Mouse (Mus musculus) liver, embryonic 13.5 days (tissue): Measurements from ENCODE around the gene Jak2. TPM values are rescaled to one million over a fixed set of nuclear protein-coding genes. Genes with fewer than 3 reads are reported as not detected.

Experiments used
- ATAC-seq: fragments of 200-750 bp; cut with Nextera tagmentation; 2 replicates; pipeline ENCODE4 v1.8.0; 2017; ENCODE audit warnings: low read depth, mild to moderate bottlenecking, moderate number of reproducible peaks, moderate library complexity
- DNase-seq: peaks from one replicate; pipeline ENCODE4 v3.0.0; 2022
- H3K27ac ChIP-seq: fragments of 300-500 bp; sonication (generic); 2 replicates; pipeline ENCODE4 v1.5.1; 2015; ENCODE audit warnings: moderate library complexity, mild to moderate bottlenecking, inconsistent platforms
- H3K27me3 ChIP-seq: fragments of 300-500 bp; sonication (generic); 2 replicates; pipeline ENCODE4 v1.6.1; 2015; ENCODE audit warnings: mild to moderate bottlenecking, inconsistent platforms
- H3K36me3 ChIP-seq: fragments of 300-500 bp; sonication (generic); 2 replicates; pipeline ENCODE4 v1.6.1; 2015; ENCODE audit warnings: mild to moderate bottlenecking, inconsistent platforms
- H3K4me1 ChIP-seq: fragments of 300-500 bp; sonication (generic); replicated peaks from 2 replicates; pipeline ENCODE4 v1.6.1; 2015; ENCODE audit warnings: inconsistent platforms
- H3K4me2 ChIP-seq: fragments of 300-500 bp; sonication (generic); 2 replicates; pipeline ENCODE4 v1.6.1; 2015; ENCODE audit warnings: inconsistent platforms, mild to moderate bottlenecking, moderate library complexity
- H3K4me3 ChIP-seq: fragments of 300-500 bp; sonication (generic); replicated peaks from 2 replicates; pipeline ENCODE4 v1.5.1; 2015; ENCODE audit warnings: mild to moderate bottlenecking, inconsistent platforms
- H3K9ac ChIP-seq: fragments of 300-500 bp; sonication (generic); 2 replicates; pipeline ENCODE4 v1.6.1; 2015; ENCODE audit warnings: mild to moderate bottlenecking, inconsistent platforms
- H3K9me3 ChIP-seq: fragments of 300-500 bp; sonication (generic); replicated peaks from 2 replicates; pipeline ENCODE4 v1.6.1; 2016; ENCODE audit warnings: inconsistent platforms
- whole genome bisulfite sequencing: fragments of 180-500 bp; shearing (Covaris S2); methylation state at CpG from one replicate; pipeline ENCODE4 v1.1.7; 2015; ENCODE audit not compliant: insufficient replicate concordance; 5-methylcytosine and 5-hydroxymethylcytosine counted together
- polyA plus RNA-seq: library from polyadenylated mRNA; unstranded; fragments of >200 nt; fragmentation: Nextera tagmentation; extraction: Ambion mirVana; gene quantifications from 2 replicates; pipeline ENCODE4 v1.2.1, GENCODE M21; 2015

The Jak2 gene
- polyA plus RNA-seq, 1 experiment from 2014 or later = 10.9 TPM

DNA sequence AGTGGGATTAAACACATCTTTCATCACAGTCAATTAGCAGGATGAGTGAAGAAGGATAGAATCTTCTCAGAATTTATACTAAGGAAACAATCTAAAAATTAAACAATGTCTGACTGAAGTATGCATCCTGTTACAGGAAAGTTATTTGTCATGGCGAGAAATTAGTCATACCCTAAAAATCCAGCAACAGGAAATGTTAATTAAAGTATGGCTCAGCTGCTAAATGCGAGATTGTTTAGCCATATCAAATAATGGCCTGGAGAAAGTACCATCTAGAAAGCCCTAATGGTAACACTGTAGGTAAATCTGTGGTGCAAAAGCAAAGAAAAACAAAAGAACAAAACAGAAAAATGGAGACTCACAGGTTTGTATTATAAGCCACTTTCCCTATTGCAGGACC, 22.6 kb upstream of the Jak2 start:
- H3K4me1 ChIP-seq = peaks cover 27% of the 10 kb centered on the region
- DNase-seq (no peak), ATAC-seq (no peak)
- 66% methylated on average over 2 of the region's 2 CpGs for WGBS
- H3K9ac ChIP-seq = no peak overlapping the region
- H3K27ac ChIP-seq = no peak overlapping the region
- no peak overlapping the region for H3K4me3 ChIP-seq
- H3K9me3 ChIP-seq = no peaks in the 10 kb centered on the region
- H3K27me3 ChIP-seq = no peaks in the 10 kb centered on the region
- no peak overlapping the region for H3K4me2 ChIP-seq
- H3K36me3 ChIP-seq = no peaks in the 10 kb centered on the region

GRCm38 (mm10) chr19:29232738-29233137, 18.9 kb upstream of the Jak2 start:
- ATAC-seq = peak; percentile 68
- H3K27me3 ChIP-seq = no peaks in the 10 kb centered on the region
- H3K27ac ChIP-seq = peak overlapping the region; percentile 71
- 20% methylated on average over 6 of the region's 6 CpGs for WGBS
- no peaks in the 10 kb centered on the region for H3K36me3 ChIP-seq
- H3K4me3 ChIP-seq = no peak overlapping the region
- peaks cover 47% of the 10 kb centered on the region for H3K4me1 ChIP-seq
- peak overlapping the region; percentile 9 for H3K4me2 ChIP-seq
- no peak overlapping the region for H3K9ac ChIP-seq
- peak; percentile 47 for DNase-seq
- no peaks in the 10 kb centered on the region for H3K9me3 ChIP-seq

DNA sequence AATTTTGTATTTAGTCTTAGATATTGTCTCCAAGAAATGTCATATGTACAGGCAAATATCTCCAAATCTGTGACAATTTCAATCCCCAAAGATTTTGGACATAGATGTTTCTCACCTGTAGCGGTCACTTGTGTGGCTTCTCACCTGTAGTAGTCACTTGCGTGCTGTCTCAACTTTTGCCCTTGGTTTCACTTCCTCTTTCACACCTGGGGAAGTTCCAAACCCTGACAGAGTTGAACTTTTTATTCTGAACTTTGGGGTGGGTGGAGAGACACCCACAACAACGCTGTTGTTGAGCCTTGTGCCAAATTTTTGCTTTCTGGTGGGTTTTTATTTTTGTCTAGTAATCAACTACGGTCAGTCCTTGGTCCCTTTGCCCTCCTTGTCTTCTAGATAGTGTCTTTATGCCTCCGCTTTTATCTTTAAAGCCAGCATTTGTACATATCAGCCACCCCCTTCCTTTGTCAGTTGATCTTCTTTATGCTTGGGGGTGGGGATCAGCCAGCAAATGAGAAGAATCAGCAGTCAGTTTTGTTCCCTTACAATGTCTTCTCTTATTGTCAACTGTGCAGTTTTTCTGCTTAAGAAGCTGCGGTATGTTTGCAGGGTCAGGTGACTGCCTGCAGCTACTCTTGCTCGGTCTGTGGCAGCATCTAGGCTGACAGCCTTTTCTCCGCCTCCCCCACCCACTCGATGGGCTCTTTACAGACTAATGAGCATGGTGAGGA, 14.8 kb upstream of the Jak2 start:
- ATAC-seq (peak; percentile 74), DNase-seq (no peak)
- Histone ChIP-seq H3K27ac (peak overlapping the region; percentile 78), H3K9me3 (no peaks in the 10 kb centered on the region), H3K4me3 (peak overlapping the region; percentile 31), H3K36me3 (no peaks in the 10 kb centered on the region), H3K27me3 (no peaks in the 10 kb centered on the region), H3K4me2 (peak overlapping the region; percentile 60), H3K9ac (peak overlapping the region; percentile 59), H3K4me1 (peaks cover 78% of the 10 kb centered on the region)
- 19% methylated on average over 9 of the region's 9 CpGs for WGBS

DNA sequence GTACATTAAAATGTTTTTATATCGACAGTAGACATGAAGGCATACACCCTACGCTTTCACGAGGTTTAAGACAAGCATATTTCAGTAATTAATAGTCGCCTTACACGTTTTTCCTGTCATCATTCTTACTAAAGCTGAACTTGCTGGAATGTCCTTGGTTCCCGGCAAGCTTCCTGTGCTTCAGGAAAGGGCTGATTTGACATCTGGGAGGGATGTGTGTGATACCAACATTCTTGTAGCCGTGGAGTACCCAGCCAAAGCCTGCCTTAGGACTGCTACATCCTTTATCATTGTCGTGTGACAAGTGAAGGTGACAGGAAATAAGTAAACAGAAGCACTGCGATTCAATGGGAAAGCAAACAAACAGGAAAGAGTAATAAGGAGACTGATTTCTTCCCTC, 13.5 kb upstream of the Jak2 start:
- H3K4me2 ChIP-seq = no peak overlapping the region
- H3K9ac ChIP-seq = 0 out of 2 replicates have a peak overlapping the region, but pooled peaks have one; percentile 11
- H3K4me3 ChIP-seq = no peak overlapping the region
- no peak for DNase-seq
- no peaks in the 10 kb centered on the region for H3K36me3 ChIP-seq
- peak overlapping the region; percentile 41 for H3K27ac ChIP-seq
- peaks cover 70% of the 10 kb centered on the region for H3K4me1 ChIP-seq
- no peak for ATAC-seq
- no peaks in the 10 kb centered on the region for H3K27me3 ChIP-seq
- 30% methylated on average over 9 of the region's 9 CpGs for WGBS
- no peaks in the 10 kb centered on the region for H3K9me3 ChIP-seq

GRCm38 (mm10) chr19:29239513-29240235, 12.0 kb upstream of the Jak2 start:
- Histone ChIP-seq H3K4me2 (no peak overlapping the region), H3K4me1 (peaks cover 74% of the 10 kb centered on the region), H3K27me3 (no peaks in the 10 kb centered on the region), H3K9me3 (no peaks in the 10 kb centered on the region), H3K36me3 (no peaks in the 10 kb centered on the region), H3K9ac (no peak overlapping the region), H3K4me3 (no peak overlapping the region), H3K27ac (no peak overlapping the region; the same call in 1 of the 2 replicates)
- DNase-seq = no peak
- no peak for ATAC-seq
- 62% methylated on average over 7 of the region's 7 CpGs for WGBS

DNA sequence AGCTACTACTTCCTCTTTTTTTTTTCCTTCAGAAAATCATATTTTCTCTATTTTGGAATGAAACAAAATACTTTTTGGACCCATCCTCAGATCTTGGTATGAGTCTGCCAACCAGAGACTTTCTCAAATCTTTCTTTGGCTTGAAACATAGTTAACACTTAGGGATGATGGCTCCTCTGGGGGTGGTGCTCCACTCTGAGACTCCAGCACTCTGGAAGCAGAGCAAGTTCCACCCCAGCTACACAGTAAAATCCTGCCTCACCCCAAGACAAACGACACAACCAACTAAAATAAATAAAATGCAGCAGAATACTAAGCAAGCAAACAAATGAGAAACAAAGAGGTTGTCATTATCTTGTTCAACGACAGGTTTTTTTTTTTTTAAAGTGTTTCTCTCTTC, 11.0 kb upstream of the Jak2 start:
- H3K4me2 ChIP-seq = no peak overlapping the region
- no peak overlapping the region for H3K4me3 ChIP-seq
- H3K4me1 ChIP-seq = peaks cover 68% of the 10 kb centered on the region
- ATAC-seq (no peak), DNase-seq (no peak)
- H3K36me3 ChIP-seq = no peaks in the 10 kb centered on the region
- no peak overlapping the region; the same call in 1 of the 2 replicates for H3K27ac ChIP-seq
- no peaks in the 10 kb centered on the region for H3K9me3 ChIP-seq
- H3K9ac ChIP-seq = no peak overlapping the region
- 33% methylated on average over 2 of the region's 2 CpGs for WGBS
- no peaks in the 10 kb centered on the region for H3K27me3 ChIP-seq

- 6% methylated on average over 10 of the region's 10 CpGs for WGBS
- Histone ChIP-seq H3K4me3 (peak overlapping the region; percentile 21), H3K4me1 (peaks cover 59% of the 10 kb centered on the region), H3K27ac (peak overlapping the region; percentile 65), H3K4me2 (peak overlapping the region; percentile 59), H3K27me3 (no peaks in the 10 kb centered on the region), H3K9ac (peak overlapping the region; percentile 56), H3K36me3 (no peaks in the 10 kb centered on the region), H3K9me3 (no peaks in the 10 kb centered on the region)
- ATAC-seq (peak; percentile 92), DNase-seq (no peak)
Observed at GRCm38 (mm10) chr19:29241581-29241980, 10.0 kb upstream of the Jak2 start.

DNA sequence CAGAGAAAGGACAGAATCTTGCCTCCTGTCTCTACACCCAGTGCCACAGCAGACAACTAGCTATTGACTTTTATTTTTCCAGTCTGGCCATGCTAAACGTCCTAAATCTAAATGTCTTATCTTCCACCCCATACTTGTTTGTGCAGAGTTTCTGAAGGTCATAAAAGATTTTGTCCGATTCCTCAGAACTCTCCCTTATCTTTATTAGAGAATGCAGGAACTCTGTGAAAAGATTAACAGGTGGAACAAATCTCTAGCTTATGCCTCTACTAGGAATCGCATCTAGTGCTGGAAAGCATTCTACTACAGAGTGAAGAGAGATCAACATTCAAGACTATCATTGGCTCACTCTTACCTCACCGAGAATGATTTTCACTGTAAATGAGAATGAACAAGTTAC, 1.7 kb upstream of the Jak2 start:
- Histone ChIP-seq H3K36me3 (peaks cover 4% of the 10 kb centered on the region; the same call in 1 of the 2 replicates), H3K4me2 (peak overlapping the region; percentile 88), H3K27ac (no peak overlapping the region), H3K27me3 (no peaks in the 10 kb centered on the region), H3K9ac (peak overlapping the region; percentile 100; the same call in 1 of the 2 replicates), H3K9me3 (no peaks in the 10 kb centered on the region), H3K4me1 (peaks cover 44% of the 10 kb centered on the region), H3K4me3 (peak overlapping the region; percentile 84)
- WGBS = 22% methylated on average over 4 of the region's 4 CpGs
- ATAC-seq (no peak), DNase-seq (no peak)

GRCm38 (mm10) chr19:29251958-29252801, 552 bp downstream of the Jak2 start:
- H3K27me3 ChIP-seq = no peaks in the 10 kb centered on the region
- H3K4me3 ChIP-seq = peak overlapping the region; percentile 84
- ATAC-seq = peak; percentile 39
- H3K4me2 ChIP-seq = peak overlapping the region; percentile 88
- H3K4me1 ChIP-seq = peaks cover 56% of the 10 kb centered on the region
- peak overlapping the region; percentile 100 for H3K9ac ChIP-seq
- H3K36me3 ChIP-seq = peaks cover 11% of the 10 kb centered on the region; the same call in 1 of the 2 replicates
- no peaks in the 10 kb centered on the region for H3K9me3 ChIP-seq
- WGBS = under 1% methylated on average over 44 of the region's 44 CpGs
- H3K27ac ChIP-seq = peak overlapping the region; percentile 99
- peak; percentile 63 for DNase-seq

- DNase-seq (no peak), ATAC-seq (peak; percentile 14; the same call in 1 of the 2 replicates)
- peak overlapping the region; percentile 100 for H3K9ac ChIP-seq
- H3K4me3 ChIP-seq = peak overlapping the region; percentile 84
- H3K36me3 ChIP-seq = peaks cover 11% of the 10 kb centered on the region; the same call in 1 of the 2 replicates
- 9% methylated on average over 10 of the region's 10 CpGs for WGBS
- no peaks in the 10 kb centered on the region for H3K9me3 ChIP-seq
- peaks cover 58% of the 10 kb centered on the region for H3K4me1 ChIP-seq
- H3K27ac ChIP-seq = peak overlapping the region; percentile 99
- H3K4me2 ChIP-seq = peak overlapping the region; percentile 88
- no peaks in the 10 kb centered on the region for H3K27me3 ChIP-seq
Observed at GRCm38 (mm10) chr19:29252831-29253545, 1.4 kb downstream of the Jak2 start.
